Mouse (Mus musculus): ENCODE results near the gene Kcnb1. TPM values are rescaled to one million over a fixed set of nuclear protein-coding genes. Genes with fewer than 3 reads are reported as not detected.
A peak's percentile ranks its signal among the peaks of the same experiment; 100 is the strongest.

The Kcnb1 gene
- polyA plus RNA-seq, 1 experiment from 2014 or later = 0.49 TPM

- no peak for ATAC-seq (ENCODE audit: extremely low read depth, insufficient number of reproducible peaks, low FRiP score, low TSS enrichment)
- no peak overlapping the region for H3K4me3 ChIP-seq
Observed at GRCm38 (mm10) chr2:167142282-167142681, 47.7 kb downstream of the Kcnb1 start.

DNA sequence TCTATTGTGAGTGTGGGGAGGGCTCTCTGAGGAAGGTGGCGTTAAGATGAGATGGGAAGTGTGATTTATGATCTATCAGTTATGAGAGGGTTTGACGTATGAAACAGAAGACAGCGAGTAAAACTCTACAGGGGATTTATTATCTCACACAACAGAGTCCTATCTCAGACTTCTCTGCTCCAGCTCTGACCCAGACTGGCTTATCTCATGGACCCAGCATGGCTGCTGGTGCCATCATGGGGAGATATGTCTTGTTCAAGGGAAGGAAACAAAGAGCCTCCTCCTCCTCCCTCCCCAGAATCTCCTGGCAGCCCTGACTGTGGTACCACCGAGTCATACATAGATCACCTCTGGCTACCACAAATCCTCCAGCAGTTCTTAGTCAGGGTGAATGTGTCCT lies 48.1 kb downstream of the Kcnb1 start:
- Histone ChIP-seq H3K4me3 (no peak overlapping the region), H3K4me1 (peaks cover 6% of the 10 kb centered on the region), H3K36me3 (no peaks in the 10 kb centered on the region), H3K9ac (no peak overlapping the region), H3K4me2 (no peak overlapping the region), H3K27me3 (replicated peaks) (peaks cover 57% of the 10 kb centered on the region), H3K27ac (replicated peaks) (no peak overlapping the region), H3K9me3 (no peaks in the 10 kb centered on the region)
- no peak for ATAC-seq (ENCODE audit: extremely low read depth, insufficient number of reproducible peaks, low FRiP score, low TSS enrichment)
- 36% methylated on average over 4 of the region's 4 CpGs for WGBS

More at GRCm38 (mm10) chr2:167142282-167142681, 47.7 kb downstream of the Kcnb1 start:
- 84% methylated on average over 3 of the region's 3 CpGs for WGBS
- H3K36me3 ChIP-seq = no peaks in the 10 kb centered on the region
- H3K4me2 ChIP-seq = no peak overlapping the region
- no peaks in the 10 kb centered on the region for H3K9me3 ChIP-seq
- no peak overlapping the region for H3K27ac ChIP-seq (replicated peaks)
- peaks cover 6% of the 10 kb centered on the region for H3K4me1 ChIP-seq
- H3K9ac ChIP-seq = no peak overlapping the region
- H3K27me3 ChIP-seq (replicated peaks) = peaks cover 53% of the 10 kb centered on the region

GRCm38 (mm10) chr2:167139801-167140269 lies 50.1 kb downstream of the Kcnb1 start:
- no peaks in the 10 kb centered on the region for H3K9me3 ChIP-seq
- H3K4me1 ChIP-seq = peaks cover 6% of the 10 kb centered on the region
- no peak overlapping the region for H3K4me3 ChIP-seq
- WGBS = 36% methylated on average over 13 of the region's 13 CpGs
- no peaks in the 10 kb centered on the region for H3K36me3 ChIP-seq
- no peak overlapping the region for H3K9ac ChIP-seq
- H3K27me3 ChIP-seq (replicated peaks) = peaks cover 54% of the 10 kb centered on the region
- ATAC-seq (ENCODE audit: extremely low read depth, insufficient number of reproducible peaks, low FRiP score, low TSS enrichment) = no peak
- H3K4me2 ChIP-seq = no peak overlapping the region
- no peak overlapping the region for H3K27ac ChIP-seq (replicated peaks)

- H3K9ac ChIP-seq = no peak overlapping the region
- peaks cover 15% of the 10 kb centered on the region for H3K4me1 ChIP-seq
- no peak for ATAC-seq (ENCODE audit: extremely low read depth, insufficient number of reproducible peaks, low FRiP score, low TSS enrichment)
- peaks cover 41% of the 10 kb centered on the region for H3K27me3 ChIP-seq (replicated peaks)
- no peaks in the 10 kb centered on the region for H3K9me3 ChIP-seq
- no peaks in the 10 kb centered on the region for H3K36me3 ChIP-seq
- WGBS = 53% methylated on average over 6 of the region's 6 CpGs
- no peak overlapping the region for H3K27ac ChIP-seq (replicated peaks)
- H3K4me3 ChIP-seq = no peak overlapping the region
- H3K4me2 ChIP-seq = no peak overlapping the region
Observed at GRCm38 (mm10) chr2:167138611-167139010, 51.3 kb downstream of the Kcnb1 start.

- Histone ChIP-seq H3K4me2 (no peak overlapping the region), H3K9me3 (no peaks in the 10 kb centered on the region), H3K4me1 (peaks cover 15% of the 10 kb centered on the region), H3K27ac (replicated peaks) (no peak overlapping the region), H3K27me3 (replicated peaks) (peaks cover 45% of the 10 kb centered on the region), H3K4me3 (no peak overlapping the region), H3K9ac (no peak overlapping the region), H3K36me3 (no peaks in the 10 kb centered on the region)
- 75% methylated on average over 14 of the region's 14 CpGs for WGBS
- no peak for ATAC-seq (ENCODE audit: extremely low read depth, insufficient number of reproducible peaks, low FRiP score, low TSS enrichment)
Observed at GRCm38 (mm10) chr2:167136909-167137308, 53.0 kb downstream of the Kcnb1 start.

- Histone ChIP-seq H3K4me2 (no peak overlapping the region), H3K27me3 (replicated peaks) (peaks cover 59% of the 10 kb centered on the region), H3K9me3 (no peaks in the 10 kb centered on the region), H3K4me1 (peaks cover 34% of the 10 kb centered on the region), H3K4me3 (no peak overlapping the region), H3K9ac (no peak overlapping the region), H3K27ac (replicated peaks) (no peak overlapping the region), H3K36me3 (no peaks in the 10 kb centered on the region)
- no peak for ATAC-seq (ENCODE audit: extremely low read depth, insufficient number of reproducible peaks, low FRiP score, low TSS enrichment)
- WGBS = 34% methylated on average over 8 of the region's 8 CpGs
Observed at GRCm38 (mm10) chr2:167132041-167132440, 57.9 kb downstream of the Kcnb1 start.

DNA sequence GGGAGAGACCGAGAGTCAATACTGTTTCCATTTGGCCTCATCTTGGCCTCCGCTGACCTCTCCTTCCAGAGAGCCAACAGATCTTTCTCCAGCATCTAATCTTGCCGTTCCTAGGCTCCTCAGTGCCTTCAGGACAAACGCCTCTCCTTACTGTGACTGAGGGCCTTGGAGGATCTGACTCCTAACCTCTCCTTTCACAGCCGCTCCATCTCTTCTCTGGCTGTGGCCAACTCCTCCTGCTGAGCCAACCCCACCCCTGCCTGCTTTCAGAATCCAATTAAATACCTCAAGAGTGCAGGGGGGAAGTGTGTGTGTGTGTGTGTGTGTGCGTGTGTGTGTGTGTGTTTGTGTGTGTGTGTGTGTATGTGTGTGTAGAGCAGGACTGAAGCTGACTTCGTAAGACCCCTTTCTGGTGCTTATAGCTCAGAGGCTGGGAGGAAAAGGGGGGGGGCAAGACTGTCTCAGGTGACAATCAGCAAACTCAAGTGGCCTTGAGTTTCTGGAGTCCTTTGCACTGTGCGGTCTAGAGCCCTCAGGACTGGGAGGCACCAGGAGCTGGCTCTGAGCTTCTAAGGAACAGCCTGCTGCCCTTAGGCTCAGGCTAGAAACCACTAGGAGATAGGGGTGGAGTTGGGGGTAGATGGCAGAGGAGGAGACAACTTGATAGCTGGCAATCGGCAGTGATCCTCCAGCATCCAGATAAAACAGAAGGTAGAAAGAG lies 59.7 kb downstream of the Kcnb1 start:
- peaks cover 44% of the 10 kb centered on the region for H3K27me3 ChIP-seq (replicated peaks)
- ATAC-seq (ENCODE audit: extremely low read depth, insufficient number of reproducible peaks, low FRiP score, low TSS enrichment) = no peak
- H3K4me1 ChIP-seq = peaks cover 34% of the 10 kb centered on the region
- WGBS = 42% methylated on average over 9 of the region's 9 CpGs
- no peaks in the 10 kb centered on the region for H3K36me3 ChIP-seq
- H3K4me3 ChIP-seq = no peak overlapping the region
- H3K9me3 ChIP-seq = no peaks in the 10 kb centered on the region
- peak overlapping the region; percentile 71 for H3K9ac ChIP-seq
- peak overlapping the region; percentile 61 for H3K27ac ChIP-seq (replicated peaks)
- peak overlapping the region; percentile 69 for H3K4me2 ChIP-seq

DNA sequence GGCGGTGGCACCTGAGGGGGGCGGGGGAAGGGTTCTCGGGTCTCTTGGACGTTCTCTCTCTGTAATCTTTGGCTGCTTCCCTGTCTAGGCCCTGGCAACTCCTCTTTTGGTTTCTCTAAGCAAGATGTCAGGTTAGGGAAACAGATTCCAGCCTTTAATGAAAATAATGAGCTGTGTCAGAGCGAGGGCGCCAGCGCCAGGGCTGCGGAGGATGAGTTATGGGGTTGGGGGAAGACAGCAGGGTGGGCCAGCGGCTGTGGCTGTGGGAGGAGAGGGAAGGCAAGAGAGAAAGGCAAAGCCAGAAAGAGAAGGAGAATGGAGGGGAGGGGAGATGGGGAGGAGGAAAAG lies 60.4 kb downstream of the Kcnb1 start:
- Histone ChIP-seq H3K4me2 (peak overlapping the region; percentile 69), H3K4me1 (peaks cover 31% of the 10 kb centered on the region), H3K9ac (peak overlapping the region; percentile 71), H3K4me3 (peak overlapping the region; percentile 43), H3K27me3 (replicated peaks) (peaks cover 43% of the 10 kb centered on the region), H3K27ac (replicated peaks) (peak overlapping the region; percentile 61), H3K9me3 (no peaks in the 10 kb centered on the region), H3K36me3 (no peaks in the 10 kb centered on the region)
- no peak for ATAC-seq (ENCODE audit: extremely low read depth, insufficient number of reproducible peaks, low FRiP score, low TSS enrichment)
- 19% methylated on average over 9 of the region's 9 CpGs for WGBS

DNA sequence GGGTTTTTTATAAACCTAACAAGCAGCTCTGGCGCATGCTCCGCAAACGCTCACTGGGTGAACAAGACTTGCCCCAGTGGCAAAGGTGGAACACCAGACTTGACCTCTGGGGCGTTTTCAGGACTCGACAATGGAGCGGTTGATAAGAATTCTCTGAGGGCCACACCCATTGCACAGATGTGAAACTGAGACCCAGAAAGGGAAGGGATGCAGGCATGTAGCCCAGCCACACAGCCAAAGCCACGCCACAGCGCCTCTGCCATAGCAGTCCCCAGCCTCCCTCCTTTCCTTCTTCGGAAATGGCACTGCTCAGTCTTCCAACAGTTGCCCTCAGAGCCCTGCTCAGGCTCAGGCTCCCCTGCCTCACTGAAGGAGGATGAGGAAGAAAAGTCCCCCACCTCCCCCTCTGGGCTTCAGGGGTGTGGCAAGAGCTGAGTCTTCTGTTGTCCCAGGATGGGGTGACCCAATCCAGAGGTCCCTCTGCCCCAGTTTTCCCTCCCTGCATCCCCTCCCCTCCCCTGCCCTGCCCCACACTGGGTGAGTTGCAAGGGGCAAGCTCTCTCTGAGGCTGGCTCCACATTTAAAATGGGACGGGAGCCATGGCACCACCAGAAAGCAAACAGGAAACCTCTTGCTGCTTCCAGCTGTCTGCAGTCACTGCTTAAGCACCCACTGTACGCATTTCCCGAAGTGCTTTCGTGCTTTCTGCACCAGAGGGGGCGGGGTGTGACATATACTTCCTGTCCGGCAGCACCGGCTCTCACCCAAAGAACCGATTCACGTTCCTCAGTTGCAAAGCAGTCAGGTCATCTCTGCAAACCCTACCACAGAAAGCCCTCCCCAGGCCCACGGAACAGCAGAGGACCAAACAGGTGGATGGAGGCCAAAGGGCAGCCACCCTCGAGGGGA lies 61.0 kb downstream of the Kcnb1 start:
- Histone ChIP-seq H3K4me3 (peak overlapping the region; percentile 43), H3K27ac (replicated peaks) (peak overlapping the region; percentile 61), H3K4me1 (peaks cover 28% of the 10 kb centered on the region), H3K9me3 (no peaks in the 10 kb centered on the region), H3K4me2 (peak overlapping the region; percentile 69), H3K27me3 (replicated peaks) (peaks cover 43% of the 10 kb centered on the region), H3K36me3 (no peaks in the 10 kb centered on the region), H3K9ac (peak overlapping the region; percentile 71)
- no peak for ATAC-seq (ENCODE audit: extremely low read depth, insufficient number of reproducible peaks, low FRiP score, low TSS enrichment)
- WGBS = 33% methylated on average over 20 of the region's 20 CpGs

DNA sequence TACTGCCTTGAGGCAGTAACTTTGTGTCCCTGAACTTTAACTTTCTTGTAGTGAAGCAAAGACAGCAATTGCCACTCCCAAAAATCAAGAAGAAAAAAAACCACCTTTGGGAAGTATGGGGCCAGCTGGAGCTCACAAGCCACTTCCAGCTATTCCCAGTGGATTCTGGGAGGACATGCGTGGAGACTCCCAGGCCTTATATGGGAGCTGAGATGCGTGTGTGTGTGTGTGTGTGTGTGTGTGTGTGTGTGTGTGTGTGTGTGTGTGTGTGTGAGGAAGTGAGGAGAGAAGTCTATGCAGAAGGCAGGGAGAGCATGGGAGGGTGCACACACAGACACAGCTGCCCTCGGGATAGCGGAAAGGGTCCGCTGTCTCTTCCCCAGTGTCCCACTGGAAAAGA lies 62.6 kb downstream of the Kcnb1 start:
- Histone ChIP-seq H3K27ac (replicated peaks) (no peak overlapping the region), H3K9me3 (no peaks in the 10 kb centered on the region), H3K4me3 (no peak overlapping the region), H3K9ac (no peak overlapping the region), H3K4me2 (no peak overlapping the region), H3K36me3 (no peaks in the 10 kb centered on the region), H3K4me1 (peaks cover 37% of the 10 kb centered on the region), H3K27me3 (replicated peaks) (peaks cover 37% of the 10 kb centered on the region)
- 75% methylated on average over 5 of the region's 5 CpGs for WGBS
- ATAC-seq (ENCODE audit: extremely low read depth, insufficient number of reproducible peaks, low FRiP score, low TSS enrichment) = no peak

GRCm38 (mm10) chr2:167125781-167126180 lies 64.2 kb downstream of the Kcnb1 start:
- Histone ChIP-seq H3K4me1 (peaks cover 44% of the 10 kb centered on the region), H3K27me3 (replicated peaks) (peaks cover 27% of the 10 kb centered on the region), H3K9me3 (no peaks in the 10 kb centered on the region), H3K9ac (no peak overlapping the region), H3K4me2 (no peak overlapping the region), H3K4me3 (no peak overlapping the region), H3K27ac (replicated peaks) (no peak overlapping the region), H3K36me3 (no peaks in the 10 kb centered on the region)
- WGBS = 68% methylated on average over 4 of the region's 4 CpGs
- no peak for ATAC-seq (ENCODE audit: extremely low read depth, insufficient number of reproducible peaks, low FRiP score, low TSS enrichment)
